Mouse (Mus musculus): ENCODE data around the gene Nr0b2. TPM values are rescaled to one million over a fixed set of nuclear protein-coding genes. Genes with fewer than 3 reads are reported as not detected.

Gene Nr0b2
- total RNA-seq, 2 experiments from 2014 or later, result not detected

- intact Hi-C loops (cut with DNase I), result no loop called here
- DNase-seq (ENCODE audit: low spot score in 2 of 2), result no peak
Measured at GRCm38 (mm10) chr4:133557041-133557717, 4.0 kb downstream of the Nr0b2 start.

- DNase-seq (ENCODE audit: low spot score in 2 of 2), result no peak
- intact Hi-C loops (cut with DNase I), result no loop called here
Measured at GRCm38 (mm10) chr4:133559846-133560245, 6.7 kb downstream of the Nr0b2 start.

GRCm38 (mm10) chr4:133561622-133562021 lies 8.4 kb downstream of the Nr0b2 start:
- intact Hi-C loops (cut with DNase I), result no loop called here

GRCm38 (mm10) chr4:133563123-133563571 lies 10.0 kb downstream of the Nr0b2 start:
- DNase-seq (ENCODE audit: low spot score in 2 of 2), result no peak

More at GRCm38 (mm10) chr4:133561622-133562021, 8.4 kb downstream of the Nr0b2 start:
- DNase-seq (ENCODE audit: low spot score in 2 of 2), result no peak

GRCm38 (mm10) chr4:133567251-133567650 lies 14.1 kb downstream of the Nr0b2 start:
- intact Hi-C loops (cut with DNase I), result no loop called here
- no peak for DNase-seq (ENCODE audit: low spot score in 2 of 2)

More at GRCm38 (mm10) chr4:133563123-133563571, 10.0 kb downstream of the Nr0b2 start:
- intact Hi-C loops (cut with DNase I), result no loop called here

- no peak for DNase-seq (ENCODE audit: low spot score in 2 of 2)
- intact Hi-C loops (cut with DNase I), result no loop called here
Measured at GRCm38 (mm10) chr4:133569291-133570065, 16.3 kb downstream of the Nr0b2 start.

- DNase-seq (ENCODE audit: low spot score in 2 of 2), result no peak
- intact Hi-C loops (cut with DNase I), result no loop called here
Measured at GRCm38 (mm10) chr4:133570066-133570466, 16.9 kb downstream of the Nr0b2 start.

- intact Hi-C loops (cut with DNase I), result no loop called here
- DNase-seq (ENCODE audit: low spot score in 2 of 2), result peak; percentile 89 to 90
Measured at GRCm38 (mm10) chr4:133574070-133574842, 21.1 kb downstream of the Nr0b2 start, which contains the start of gene Gpatch3. Gpatch3 (plus strand) TSS chr4:133574745.

- intact Hi-C loops (cut with DNase I), result no loop called here
- no peak for DNase-seq (ENCODE audit: low spot score in 2 of 2)
Measured at GRCm38 (mm10) chr4:133574843-133575202, 21.6 kb downstream of the Nr0b2 start.

GRCm38 (mm10) chr4:133577983-133578382 lies 24.8 kb downstream of the Nr0b2 start:
- no peak for DNase-seq (ENCODE audit: low spot score in 2 of 2)
- intact Hi-C loops (cut with DNase I), result no loop called here

GRCm38 (mm10) chr4:133583690-133584058 lies 30.5 kb downstream of the Nr0b2 start:
- peak in 1 of 2 experiments; percentile 11 for DNase-seq (ENCODE audit: low spot score in 2 of 2)
- intact Hi-C loops (cut with DNase I), result no loop called here

- intact Hi-C loops (cut with DNase I), result no loop called here
- DNase-seq (ENCODE audit: low spot score in 2 of 2), result peak; percentile 84 to 85
Measured at GRCm38 (mm10) chr4:133584059-133584951, 31.1 kb downstream of the Nr0b2 start, which contains the start of gene Gpn2. Gpn2 (plus strand) TSS chr4:133584362.

- intact Hi-C loops (cut with DNase I), result loop anchor here (5.0 to 10.0 kb wide), 3 partner anchors 60 to 235 kb away; partner anchors contain the start of genes Arid1a and Zdhhc18
- peak; percentile 32 to 49 for DNase-seq (ENCODE audit: low spot score in 2 of 2)
Measured at GRCm38 (mm10) chr4:133592570-133592969, 39.4 kb downstream of the Nr0b2 start.

- peak in 1 of 2 experiments; percentile 38 for DNase-seq (ENCODE audit: low spot score in 2 of 2)
Measured at GRCm38 (mm10) chr4:133595538-133595937, 42.4 kb downstream of the Nr0b2 start.

GRCm38 (mm10) chr4:133596084-133596483 lies 42.9 kb downstream of the Nr0b2 start:
- DNase-seq (ENCODE audit: low spot score in 2 of 2), result no peak
- intact Hi-C loops (cut with DNase I), result loop anchor here (10.0 kb wide), 1 partner anchor 159 kb away; the partner anchor contains the start of gene Arid1a

More at GRCm38 (mm10) chr4:133595538-133595937, 42.4 kb downstream of the Nr0b2 start:
- intact Hi-C loops (cut with DNase I), result loop anchor here (10.0 kb wide), 1 partner anchor 159 kb away; the partner anchor contains the start of gene Arid1a

GRCm38 (mm10) chr4:133598616-133599015 lies 45.4 kb downstream of the Nr0b2 start:
- no peak for DNase-seq (ENCODE audit: low spot score in 2 of 2)
- intact Hi-C loops (cut with DNase I), result loop anchor here (10.0 kb wide), 1 partner anchor 156 kb away; the partner anchor contains the start of gene Arid1a

- intact Hi-C loops (cut with DNase I), result loop anchor here (10.0 kb wide), 1 partner anchor 156 kb away; the partner anchor contains the start of gene Arid1a
- no peak for DNase-seq (ENCODE audit: low spot score in 2 of 2)
Measured at GRCm38 (mm10) chr4:133599116-133599515, 45.9 kb downstream of the Nr0b2 start.

GRCm38 (mm10) chr4:133599571-133600073 lies 46.4 kb downstream of the Nr0b2 start:
- DNase-seq (ENCODE audit: low spot score in 2 of 2), result peak; percentile 80
- intact Hi-C loops (cut with DNase I), result loop anchor here (10.0 kb wide), 1 partner anchor 155 kb away; the partner anchor contains the start of gene Arid1a

All from left cerebral cortex, postnatal 36 days (tissue).